Comparison of ENCODE assay signal across 8 mouse cellular contexts in genomic region chr19:8839103-8839907, GRCm38 (mm10). TPM values are rescaled to one million over a fixed set of nuclear protein-coding genes. Genes with fewer than 3 reads are reported as not detected.
DNase-seq lines count a peak whose midpoint lies in the region; ATAC-seq and TF ChIP-seq lines count a peak whose summit lies in the region.

TSS of gene Gng3 (minus strand) at chr19:8839194.

- H3K9ac ChIP-seq in hindbrain, embryonic 15.5 days, result peak within 1 kb of the TSS; percentile 92
- peak within 1 kb of the TSS; percentile 77 for H3K9ac ChIP-seq in limb, embryonic 14.5 days (ENCODE audit: low read depth, low read length, severe bottlenecking)

- no peaks in the 10 kb centered on the region for H3K27me3 ChIP-seq in hindbrain, embryonic 15.5 days
- H3K27me3 ChIP-seq in limb, embryonic 14.5 days (ENCODE audit: control insufficient read depth, insufficient read depth, low read length), result no peaks in the 10 kb centered on the region

- peak; percentile 38 for DNase-seq in thymus, postnatal 4 days
- no peak for DNase-seq in thymus, postnatal 10 days (ENCODE audit: low spot score in 2 of 2)
- peak; percentile 67 for DNase-seq in embryo, embryonic 10.5 days (ENCODE audit: low spot score)
- no peak for DNase-seq in limb, embryonic 14.5 days (ENCODE audit: low spot score)
- peak; percentile 90 to 93 for DNase-seq in right cerebral cortex, postnatal 10 days (ENCODE audit: low spot score in 2 of 2)
- no peak for DNase-seq in B cell, adult 2 months
- no peak for DNase-seq in Muller cell, postnatal 12 days (ENCODE audit: inconsistent ontology term)

- H3K4me2 ChIP-seq in hindbrain, embryonic 15.5 days, result peak within 1 kb of the TSS; percentile 78
- H3K4me2 ChIP-seq in limb, embryonic 14.5 days (replicated peaks; ENCODE audit: low read depth, low read length, severe bottlenecking), result peak within 1 kb of the TSS; percentile 76

- peak; percentile 93 for ATAC-seq in hindbrain, embryonic 15.5 days (ENCODE audit: low FRiP score, low read depth)
- no peak for ATAC-seq in limb, embryonic 14.5 days (ENCODE audit: low FRiP score, low read depth)

- no peak for TF ChIP-seq POLR2A in limb, embryonic 14.5 days (IDR thresholded peaks at IDR 0.05; ENCODE audit: borderline replicate concordance, extremely low read depth, insufficient read depth, insufficient read length)

- 27% methylated on average over 11 of the region's 11 CpGs for WGBS in hindbrain, embryonic 15.5 days
- WGBS in limb, embryonic 14.5 days, result 58% methylated on average over 11 of the region's 11 CpGs

- peaks cover 38% of the 10 kb centered on the region for H3K4me1 ChIP-seq in hindbrain, embryonic 15.5 days (replicated peaks)
- H3K4me1 ChIP-seq in limb, embryonic 14.5 days (ENCODE audit: control insufficient read depth, insufficient read depth, low read length), result peaks cover 25% of the 10 kb centered on the region

- peak within 1 kb of the TSS; percentile 97 for H3K27ac ChIP-seq in hindbrain, embryonic 15.5 days (replicated peaks)
- H3K27ac ChIP-seq in limb, embryonic 14.5 days (replicated peaks; ENCODE audit: low read depth, low read length), result peak within 1 kb of the TSS; percentile 97

- peaks cover 22% of the 10 kb centered on the region for H3K36me3 ChIP-seq in hindbrain, embryonic 15.5 days
- H3K36me3 ChIP-seq in limb, embryonic 14.5 days (ENCODE audit: control insufficient read depth, insufficient read depth, low read length), result peaks cover 26% of the 10 kb centered on the region

- peak within 1 kb of the TSS; percentile 79 for H3K4me3 ChIP-seq in hindbrain, embryonic 15.5 days
- peak within 1 kb of the TSS; percentile 51 for H3K4me3 ChIP-seq in limb, embryonic 14.5 days (replicated peaks; ENCODE audit: low read length)

- H3K9me3 ChIP-seq in hindbrain, embryonic 15.5 days, result no peaks in the 10 kb centered on the region
- H3K9me3 ChIP-seq in limb, embryonic 14.5 days (ENCODE audit: control insufficient read depth, low read length), result no peaks in the 10 kb centered on the region

RNA-seq across cellular contexts. Expression of gene Gng3, which starts in this region (rescaled TPM):
- polyA plus RNA-seq in hindbrain, embryonic 15.5 days (2015; fragmentation: Nextera tagmentation; extraction: Ambion mirVana), result 450 and 460 TPM in 2 replicates
- 2.2 and 2.5 TPM in 2 replicates for polyA plus RNA-seq in limb, embryonic 14.5 days (2012; rRNA removed)
- polyA plus RNA-seq in limb, embryonic 14.5 days (2014; fragmentation: Nextera tagmentation; extraction: Ambion mirVana), result 4.2 and 5.0 TPM in 2 replicates

Comparison
In these comparisons a context has a peak if more than half of its experiments do, and no peak if none do; other contexts are left out.
1. RNA of gene Gng3 (polyA plus RNA-seq): 450 to 460 TPM in hindbrain, embryonic 15.5 days; 2.2 to 5.0 TPM in limb, embryonic 14.5 days; every median in the first group is over 10 times any median in the second.
2. DNase-seq: peak in thymus, postnatal 4 days (single experiment), embryo, embryonic 10.5 days (single experiment) and right cerebral cortex, postnatal 10 days (2 of 2); none in thymus, postnatal 10 days (0 of 2), limb, embryonic 14.5 days (single experiment), B cell, adult 2 months (0 of 2) and Muller cell, postnatal 12 days (single experiment).